Mouse (Mus musculus) midbrain, embryonic 13.5 days (tissue): ENCODE measurements around the gene Copz1. TPM values are rescaled to one million over a fixed set of nuclear protein-coding genes. Genes with fewer than 3 reads are reported as not detected.

Source experiments
- ATAC-seq: fragments of 200-750 bp; cut with Nextera tagmentation; 2 replicates; pipeline ENCODE4 v1.8.0; 2017; ENCODE audit warnings: mild to moderate bottlenecking, moderate TSS enrichment, moderate library complexity
- H3K27ac ChIP-seq: fragments of 300-500 bp; sonication (generic); 2 replicates; pipeline ENCODE4 v1.5.1; 2015; ENCODE audit warnings: inconsistent platforms, mild to moderate bottlenecking, moderate library complexity
- H3K27me3 ChIP-seq: fragments of 300-500 bp; sonication (generic); 2 replicates; pipeline ENCODE4 v1.6.1; 2015; ENCODE audit warnings: mild to moderate bottlenecking, inconsistent platforms
- H3K36me3 ChIP-seq: fragments of 300-500 bp; sonication (generic); 2 replicates; pipeline ENCODE4 v1.6.1; 2015; ENCODE audit warnings: mild to moderate bottlenecking, inconsistent platforms
- H3K4me1 ChIP-seq: fragments of 300-500 bp; sonication (generic); replicated peaks from 2 replicates; pipeline ENCODE4 v1.6.1; 2015; ENCODE audit warnings: inconsistent platforms
- H3K4me2 ChIP-seq: fragments of 300-500 bp; sonication (generic); replicated peaks from 2 replicates; pipeline ENCODE4 v1.6.1; 2015; ENCODE audit warnings: moderate library complexity, mild to moderate bottlenecking, inconsistent platforms
- H3K4me3 ChIP-seq: fragments of 300-500 bp; sonication (generic); replicated peaks from 2 replicates; pipeline ENCODE4 v1.5.1; 2015; ENCODE audit warnings: mild to moderate bottlenecking, inconsistent platforms
- H3K9ac ChIP-seq: fragments of 300-500 bp; sonication (generic); replicated peaks from 2 replicates; pipeline ENCODE4 v1.6.1; 2015; ENCODE audit warnings: mild to moderate bottlenecking, inconsistent platforms
- H3K9me3 ChIP-seq: fragments of 300-500 bp; sonication (generic); 2 replicates; pipeline ENCODE4 v1.6.1; 2016; ENCODE audit warnings: mild to moderate bottlenecking, inconsistent platforms
- WGBS: fragments of 180-500 bp; shearing (Covaris S2); methylation state at CpG from one replicate; pipeline ENCODE4 v1.1.7; 2015; 5-methylcytosine and 5-hydroxymethylcytosine counted together
- polyA plus RNA-seq: library from polyadenylated mRNA; unstranded; fragments of >200 nt; fragmentation: Nextera tagmentation; extraction: Ambion mirVana; gene quantifications from 2 replicates; pipeline ENCODE4 v1.2.1, GENCODE M21; 2015

Gene Copz1
- polyA plus RNA-seq, 1 experiment from 2014 or later, result 218 TPM

- Histone ChIP-seq H3K9ac (no peak overlapping the region), H3K27me3 (peaks cover 34% of the 10 kb centered on the region), H3K4me2 (no peak overlapping the region), H3K36me3 (no peaks in the 10 kb centered on the region), H3K4me1 (peaks cover 74% of the 10 kb centered on the region), H3K27ac (no peak overlapping the region), H3K9me3 (no peaks in the 10 kb centered on the region), H3K4me3 (no peak overlapping the region)
- no peak for ATAC-seq
- WGBS, result 29% methylated on average over 11 of the region's 11 CpGs
Observed at GRCm38 (mm10) chr15:103336996-103337667, 64.6 kb downstream of the Copz1 start.

- H3K4me2 ChIP-seq, result peak overlapping the region; percentile 78
- peak overlapping the region; percentile 70 for H3K9ac ChIP-seq
- no peaks in the 10 kb centered on the region for H3K36me3 ChIP-seq
- H3K27me3 ChIP-seq, result peaks cover 34% of the 10 kb centered on the region
- H3K4me3 ChIP-seq, result peak overlapping the region; percentile 61
- H3K27ac ChIP-seq, result no peak overlapping the region
- peaks cover 64% of the 10 kb centered on the region for H3K4me1 ChIP-seq
- 33% methylated on average over 4 of the region's 4 CpGs for WGBS
- no peaks in the 10 kb centered on the region for H3K9me3 ChIP-seq
- ATAC-seq, result no peak
Observed at GRCm38 (mm10) chr15:103338829-103339165, 66.3 kb downstream of the Copz1 start.

- Histone ChIP-seq H3K4me1 (peaks cover 58% of the 10 kb centered on the region), H3K9me3 (no peaks in the 10 kb centered on the region), H3K9ac (peak overlapping the region; percentile 70), H3K4me3 (peak overlapping the region; percentile 61), H3K36me3 (0 out of 2 replicates have a peak, but pooled peaks cover 1% of the 10 kb centered on the region), H3K27me3 (peaks cover 34% of the 10 kb centered on the region), H3K27ac (no peak overlapping the region), H3K4me2 (peak overlapping the region; percentile 78)
- peak; percentile 54 for ATAC-seq
- 4% methylated on average over 27 of the region's 31 CpGs for WGBS
Observed at GRCm38 (mm10) chr15:103339166-103339960, 66.8 kb downstream of the Copz1 start.

GRCm38 (mm10) chr15:103339961-103340337 lies 67.4 kb downstream of the Copz1 start, which contains the start of gene Zfp385a:
Gene Zfp385a, minus strand, starts transcription at chr15:103340093.
- Histone ChIP-seq H3K9ac (peak within 1 kb of the TSS; percentile 70), H3K27me3 (peaks cover 34% of the 10 kb centered on the region)

GRCm38 (mm10) chr15:103340786-103341185 lies 68.3 kb downstream of the Copz1 start:
- peaks cover 34% of the 10 kb centered on the region for H3K27me3 ChIP-seq
- no peaks in the 10 kb centered on the region for H3K9me3 ChIP-seq
- H3K9ac ChIP-seq, result peak overlapping the region; percentile 70; the same call in 1 of the 2 replicates
- H3K4me1 ChIP-seq, result peaks cover 44% of the 10 kb centered on the region
- no peak for ATAC-seq
- WGBS, result 19% methylated on average over 4 of the region's 4 CpGs
- H3K27ac ChIP-seq, result no peak overlapping the region
- peaks cover 4% of the 10 kb centered on the region; the same call in 1 of the 2 replicates for H3K36me3 ChIP-seq
- peak overlapping the region; percentile 78 for H3K4me2 ChIP-seq
- peak overlapping the region; percentile 61 for H3K4me3 ChIP-seq

More at GRCm38 (mm10) chr15:103339961-103340337, 67.4 kb downstream of the Copz1 start, which contains the start of gene Zfp385a:
- peak; percentile 34 for ATAC-seq
- Histone ChIP-seq H3K36me3 (peaks cover 4% of the 10 kb centered on the region; the same call in 1 of the 2 replicates), H3K27ac (no peak within 1 kb of the TSS), H3K4me3 (peak within 1 kb of the TSS; percentile 61), H3K9me3 (no peaks in the 10 kb centered on the region), H3K4me1 (peaks cover 52% of the 10 kb centered on the region), H3K4me2 (peak within 1 kb of the TSS; percentile 78)
- under 1% methylated on average over 26 of the region's 26 CpGs for WGBS

GRCm38 (mm10) chr15:103341547-103341946 lies 69.0 kb downstream of the Copz1 start:
- 55% methylated on average over 8 of the region's 8 CpGs for WGBS
- Histone ChIP-seq H3K9ac (no peak overlapping the region), H3K9me3 (no peaks in the 10 kb centered on the region)

GRCm38 (mm10) chr15:103342415-103342814 lies 69.9 kb downstream of the Copz1 start:
- WGBS, result 11% methylated on average over 4 of the region's 4 CpGs
- H3K9ac ChIP-seq, result no peak overlapping the region
- ATAC-seq, result no peak
- H3K9me3 ChIP-seq, result no peaks in the 10 kb centered on the region
- peaks cover 31% of the 10 kb centered on the region for H3K27me3 ChIP-seq
- H3K36me3 ChIP-seq, result peaks cover 4% of the 10 kb centered on the region; the same call in 1 of the 2 replicates
- H3K27ac ChIP-seq, result no peak overlapping the region
- no peak overlapping the region for H3K4me3 ChIP-seq
- peaks cover 42% of the 10 kb centered on the region for H3K4me1 ChIP-seq
- H3K4me2 ChIP-seq, result no peak overlapping the region

More at GRCm38 (mm10) chr15:103341547-103341946, 69.0 kb downstream of the Copz1 start:
- H3K27ac ChIP-seq, result no peak overlapping the region
- H3K4me2 ChIP-seq, result no peak overlapping the region
- peaks cover 34% of the 10 kb centered on the region for H3K27me3 ChIP-seq
- no peak overlapping the region for H3K4me3 ChIP-seq
- H3K4me1 ChIP-seq, result peaks cover 42% of the 10 kb centered on the region
- ATAC-seq, result no peak
- peaks cover 4% of the 10 kb centered on the region; the same call in 1 of the 2 replicates for H3K36me3 ChIP-seq

GRCm38 (mm10) chr15:103343008-103343407 lies 70.5 kb downstream of the Copz1 start:
- Histone ChIP-seq H3K4me2 (no peak overlapping the region), H3K27me3 (peaks cover 26% of the 10 kb centered on the region), H3K27ac (no peak overlapping the region), H3K4me3 (no peak overlapping the region), H3K4me1 (peaks cover 42% of the 10 kb centered on the region), H3K9me3 (no peaks in the 10 kb centered on the region), H3K9ac (no peak overlapping the region), H3K36me3 (peaks cover 4% of the 10 kb centered on the region; the same call in 1 of the 2 replicates)
- 71% methylated on average over 2 of the region's 3 CpGs for WGBS
- ATAC-seq, result no peak

- H3K9ac ChIP-seq, result no peak overlapping the region
- no peak for ATAC-seq
Observed at GRCm38 (mm10) chr15:103343556-103343955, 71.0 kb downstream of the Copz1 start.

GRCm38 (mm10) chr15:103345789-103346188 lies 73.3 kb downstream of the Copz1 start:
- Histone ChIP-seq H3K4me3 (no peak overlapping the region), H3K4me1 (peaks cover 17% of the 10 kb centered on the region), H3K9me3 (no peaks in the 10 kb centered on the region), H3K36me3 (peaks cover 4% of the 10 kb centered on the region; the same call in 1 of the 2 replicates), H3K27me3 (peaks cover 12% of the 10 kb centered on the region), H3K4me2 (no peak overlapping the region), H3K27ac (no peak overlapping the region), H3K9ac (no peak overlapping the region)
- ATAC-seq, result no peak
- WGBS, result 87% methylated on average over 6 of the region's 6 CpGs

More at GRCm38 (mm10) chr15:103343556-103343955, 71.0 kb downstream of the Copz1 start:
- Histone ChIP-seq H3K9me3 (no peaks in the 10 kb centered on the region), H3K4me3 (no peak overlapping the region), H3K4me2 (no peak overlapping the region), H3K36me3 (peaks cover 4% of the 10 kb centered on the region; the same call in 1 of the 2 replicates), H3K27me3 (peaks cover 21% of the 10 kb centered on the region), H3K4me1 (peaks cover 38% of the 10 kb centered on the region), H3K27ac (no peak overlapping the region)

GRCm38 (mm10) chr15:103347275-103347684 lies 74.8 kb downstream of the Copz1 start:
- H3K4me2 ChIP-seq, result no peak overlapping the region
- no peaks in the 10 kb centered on the region for H3K9me3 ChIP-seq
- H3K36me3 ChIP-seq, result peaks cover 4% of the 10 kb centered on the region; the same call in 1 of the 2 replicates
- ATAC-seq, result peak; percentile 29
- no peak overlapping the region for H3K9ac ChIP-seq
- 0 out of 2 replicates have a peak, but pooled peaks cover 4% of the 10 kb centered on the region for H3K4me1 ChIP-seq
- no peak overlapping the region for H3K4me3 ChIP-seq
- 3% methylated on average over 2 of the region's 2 CpGs for WGBS
- no peaks in the 10 kb centered on the region for H3K27me3 ChIP-seq
- H3K27ac ChIP-seq, result no peak overlapping the region
